Mouse (Mus musculus) thymus, postnatal 10 days (tissue): ENCODE results near the gene Tmco4.
A peak's percentile ranks its signal among the peaks of the same experiment; 100 is the strongest.

Experiments used
- DNase-seq, 2 experiments: peaks; one replicate each; pipeline ENCODE4 v3.0.0; 2021; ENCODE audit warnings: low spot score in 2 of 2

Tmco4 gene

DNA sequence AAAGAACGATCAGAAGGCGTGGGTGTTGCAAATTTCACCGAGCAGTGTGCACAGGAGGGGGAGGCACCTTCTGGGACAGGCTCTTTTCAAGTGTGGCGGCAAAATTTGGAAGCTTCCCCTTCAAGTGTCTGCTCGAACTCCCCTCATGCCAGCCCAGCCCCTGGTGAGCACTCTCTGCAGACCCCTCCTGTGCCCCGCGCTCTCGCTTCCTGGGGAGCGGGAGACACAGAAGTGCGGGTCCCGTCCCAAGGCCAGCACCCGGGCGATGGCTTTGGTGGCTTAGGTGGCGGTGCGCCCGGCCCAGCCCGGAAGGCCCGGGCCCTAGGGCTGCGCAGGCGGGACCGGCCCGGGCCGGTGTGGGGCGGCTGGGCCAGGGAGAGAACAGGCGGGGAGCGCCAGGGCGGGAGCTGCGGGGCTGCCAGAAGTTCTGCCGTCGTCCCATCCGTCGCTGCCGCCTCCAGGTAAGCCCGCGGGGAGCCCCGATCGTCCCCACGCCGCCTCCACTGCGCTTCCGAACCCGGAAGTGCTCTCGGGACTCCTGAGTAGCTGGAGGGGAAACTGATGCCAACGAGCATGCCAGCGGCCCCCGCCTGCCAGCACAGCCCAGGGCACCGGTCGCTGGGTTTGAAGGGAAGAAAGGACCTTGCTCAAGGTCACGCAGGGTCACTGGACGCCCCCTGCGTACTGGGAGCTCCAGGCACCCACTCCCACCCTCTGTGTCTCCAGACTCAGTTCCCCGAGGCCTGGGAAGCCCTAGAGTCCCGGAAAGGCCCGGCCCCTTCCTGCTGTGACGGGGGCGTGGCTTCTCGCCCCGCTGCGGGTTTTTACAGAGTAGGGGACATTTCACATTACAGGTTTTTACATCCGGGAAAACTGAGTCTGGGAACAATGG is at the start of gene Tmco4:
Gene Tmco4 (plus strand): TSS at position 62 of the 892 bp plus-strand sequence.
- peak; percentile 71 to 77 for DNase-seq

GRCm38 (mm10) chr4:138925561-138925960 is 47.1 kb upstream of the Tmco4 start:
- no peak for DNase-seq

GRCm38 (mm10) chr4:138933862-138934261 is 38.8 kb upstream of the Tmco4 start:
- no peak for DNase-seq

DNA sequence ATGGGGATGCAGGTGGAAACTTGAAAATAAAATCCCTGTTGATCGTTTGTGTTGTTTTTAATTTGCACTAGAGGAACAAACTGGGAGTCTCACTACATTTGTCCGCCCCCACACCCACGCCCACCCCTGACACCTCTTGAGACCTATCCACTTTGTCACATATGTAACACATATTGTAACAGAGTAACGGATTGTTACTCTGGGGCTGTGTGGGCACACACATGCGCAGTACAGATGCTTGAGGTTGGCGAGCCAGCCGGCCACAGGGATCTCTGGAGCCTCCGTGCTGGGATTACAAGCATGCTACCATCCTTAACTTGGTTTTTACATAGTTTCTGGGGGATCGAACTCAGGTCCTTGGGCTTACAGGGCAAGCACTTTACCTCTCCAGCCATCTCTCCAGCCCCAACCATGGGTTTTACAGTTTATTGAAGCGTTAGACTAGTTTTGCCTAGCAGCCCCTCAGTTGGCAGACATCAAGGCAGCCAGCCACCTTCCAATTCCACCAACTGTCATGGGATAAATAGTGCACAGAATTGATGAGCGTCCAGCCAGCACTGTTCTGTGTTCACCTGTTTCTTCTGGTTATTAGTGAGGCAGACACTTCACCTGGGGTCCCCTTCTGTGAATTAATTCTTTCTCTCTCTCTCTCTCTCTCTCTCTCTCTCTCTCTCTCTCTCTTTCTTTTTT is 38.1 kb upstream of the Tmco4 start:
- no peak for DNase-seq

DNA sequence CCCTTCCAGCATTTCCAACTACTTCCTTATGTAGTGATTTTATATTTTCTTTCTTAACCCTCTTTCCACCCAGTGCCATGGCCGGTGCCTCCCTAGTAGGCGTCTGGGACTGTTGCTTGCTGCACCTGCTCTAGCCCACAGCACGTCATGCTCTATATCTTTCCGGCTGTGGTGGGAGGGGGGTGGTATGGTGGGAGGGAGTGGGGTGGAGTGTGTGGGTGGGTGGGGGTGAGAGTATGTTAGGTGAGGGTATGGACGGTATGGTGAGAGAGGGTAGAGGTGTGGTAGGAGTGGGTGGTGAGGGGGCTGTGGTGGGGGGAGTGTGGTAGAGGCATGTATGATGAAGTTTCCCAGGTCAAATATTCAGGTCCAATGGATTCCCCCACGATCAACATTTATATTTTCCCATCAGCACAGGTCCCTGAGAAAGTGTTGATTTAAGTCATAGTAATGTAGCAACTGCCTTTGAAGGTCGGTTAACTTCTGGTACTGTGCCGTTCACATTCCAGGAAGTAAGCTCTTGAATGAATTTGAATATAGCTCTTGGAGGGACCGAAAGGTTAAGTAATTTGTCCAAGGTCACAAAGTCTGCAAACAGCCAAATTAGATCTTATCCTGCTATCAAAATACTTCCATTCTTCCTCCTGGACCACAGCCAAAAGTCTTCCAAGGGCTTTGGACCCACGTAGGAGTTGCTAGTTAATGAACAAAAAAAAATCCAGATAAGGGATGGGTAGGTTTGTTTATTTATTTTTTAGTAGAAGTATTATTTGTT is 34.0 kb upstream of the Tmco4 start:
- DNase-seq = no peak

DNA sequence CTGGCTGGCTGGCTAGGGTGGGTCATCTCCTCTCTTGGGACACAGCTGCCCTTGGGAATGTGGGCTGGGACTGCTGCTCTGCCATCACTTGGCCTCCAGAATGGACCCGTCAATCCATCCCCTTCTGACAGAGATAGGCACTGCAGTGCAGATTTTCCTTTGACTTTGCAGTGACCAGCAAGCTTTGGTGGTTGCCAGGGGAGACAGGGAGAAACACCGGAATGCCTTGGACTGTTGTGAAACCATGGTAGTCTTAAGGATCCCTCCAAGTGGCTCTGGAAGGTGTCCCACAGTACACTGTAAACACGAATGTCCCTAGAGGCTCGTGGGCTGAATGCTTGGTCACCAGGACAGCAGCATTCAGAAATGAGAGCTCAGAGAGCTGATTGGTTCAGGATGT is 33.2 kb upstream of the Tmco4 start:
- no peak for DNase-seq

GRCm38 (mm10) chr4:138941401-138941800 is 31.3 kb upstream of the Tmco4 start:
- DNase-seq = peak; percentile 16 to 21

- no peak for DNase-seq
Measured at GRCm38 (mm10) chr4:138941966-138942365, 30.7 kb upstream of the Tmco4 start.

DNA sequence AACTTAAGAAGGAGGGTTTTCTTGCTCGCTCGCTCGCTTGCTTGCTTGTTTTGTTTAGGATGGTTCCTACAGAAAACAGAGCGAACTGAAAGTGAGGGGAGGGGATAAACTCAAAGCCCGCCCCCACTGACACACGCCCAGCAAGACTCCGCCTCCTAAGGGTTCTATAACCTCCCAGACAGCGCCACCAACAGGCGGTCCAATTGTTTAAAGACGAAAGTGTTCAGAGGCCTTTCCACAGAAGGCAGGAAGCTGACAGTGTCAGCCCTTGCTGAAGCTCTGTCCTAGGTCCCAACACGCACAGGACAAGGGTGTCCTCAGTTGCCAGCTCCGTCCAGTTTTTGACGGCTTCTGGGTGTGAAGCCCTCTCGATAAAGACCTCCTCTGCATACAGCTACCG is 29.0 kb upstream of the Tmco4 start:
- DNase-seq = peak; percentile 84 to 92

DNA sequence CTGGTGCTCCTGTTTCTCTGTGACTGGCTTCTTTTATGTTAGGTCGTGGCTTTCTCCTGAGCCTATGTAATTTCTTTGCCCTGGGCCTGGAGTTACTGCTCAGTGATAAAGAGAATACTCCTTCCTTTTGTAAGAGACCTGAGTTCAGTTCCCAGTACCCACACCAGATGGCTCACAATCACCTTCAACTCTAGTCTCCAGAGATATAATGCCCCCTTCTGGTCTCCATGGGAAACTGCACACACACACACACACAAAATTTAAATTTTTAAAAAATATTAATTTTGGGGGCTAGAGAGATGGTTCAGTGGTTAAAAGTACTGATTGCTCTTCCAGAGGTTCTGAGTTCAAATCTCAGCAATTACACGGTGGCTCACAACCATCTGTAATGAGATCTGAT is 24.4 kb upstream of the Tmco4 start:
- DNase-seq = no peak

- DNase-seq = no peak
Measured at GRCm38 (mm10) chr4:138958612-138959011, 14.1 kb upstream of the Tmco4 start.

GRCm38 (mm10) chr4:138959120-138959519 is 13.6 kb upstream of the Tmco4 start:
- no peak for DNase-seq

DNA sequence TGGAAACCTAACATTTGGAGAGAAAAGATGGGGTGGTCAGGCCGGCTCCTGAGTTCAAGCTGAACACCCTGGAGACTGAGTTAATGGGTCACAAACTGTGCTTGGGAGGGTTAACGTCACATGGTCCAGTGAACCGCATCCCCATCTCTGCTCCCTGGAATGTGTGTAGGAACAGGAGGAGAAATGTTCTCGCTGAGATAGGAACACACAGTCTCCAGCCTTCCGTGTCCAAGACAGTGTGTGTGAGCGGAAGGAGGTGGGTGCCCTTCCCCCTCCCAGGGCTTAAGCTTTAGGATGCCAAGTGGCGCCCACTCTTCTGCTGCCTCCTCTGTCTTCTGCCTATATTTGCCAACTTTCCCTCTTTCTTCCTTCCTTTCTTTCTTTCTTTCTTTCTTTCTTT is 12.8 kb upstream of the Tmco4 start:
- DNase-seq = no peak

DNA sequence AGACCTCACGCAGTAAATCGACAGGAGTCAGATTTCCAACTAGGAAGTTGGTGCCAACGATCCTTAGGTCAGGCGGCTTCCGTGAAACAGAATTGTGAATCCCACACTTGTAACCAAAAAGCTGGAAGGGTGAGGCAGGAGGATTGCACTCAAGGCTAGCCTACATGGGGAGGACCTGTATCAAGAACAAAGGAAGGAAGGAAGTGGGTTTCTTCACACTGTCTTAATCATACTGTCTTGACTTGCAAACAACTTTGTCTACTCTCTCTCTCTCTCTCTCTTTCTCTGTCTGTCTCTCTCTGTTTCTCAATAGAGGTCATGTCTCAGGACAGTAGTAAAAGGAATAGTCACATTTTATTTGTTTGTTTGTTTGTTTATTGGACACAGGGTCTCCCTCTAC is 10.0 kb upstream of the Tmco4 start:
- DNase-seq = no peak

GRCm38 (mm10) chr4:138965871-138966270 is 6.8 kb upstream of the Tmco4 start:
- DNase-seq = no peak

DNA sequence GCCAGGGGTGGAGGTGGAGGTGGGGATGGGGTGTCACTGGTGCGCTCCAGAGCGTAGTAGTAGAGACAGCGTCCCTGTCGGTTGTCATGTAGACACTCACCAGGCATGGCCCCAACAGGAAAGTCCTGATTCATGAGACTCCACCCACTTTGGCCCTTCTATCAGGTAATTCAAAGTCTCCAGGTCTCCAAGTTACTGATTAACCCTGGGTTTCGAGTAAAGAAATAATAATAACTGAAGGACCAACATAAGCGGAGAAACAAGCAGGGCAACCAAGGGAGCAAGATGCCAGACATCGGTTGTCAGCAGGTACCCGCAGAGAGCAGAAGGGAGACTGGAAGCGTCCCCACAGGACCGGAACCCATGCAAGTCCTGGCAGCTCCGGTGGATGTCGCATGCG is 5.8 kb upstream of the Tmco4 start, which contains the start of gene Rnf186:
Gene Rnf186 (plus strand): TSS at position 247 of the 400 bp plus-strand sequence.
- no peak for DNase-seq

DNA sequence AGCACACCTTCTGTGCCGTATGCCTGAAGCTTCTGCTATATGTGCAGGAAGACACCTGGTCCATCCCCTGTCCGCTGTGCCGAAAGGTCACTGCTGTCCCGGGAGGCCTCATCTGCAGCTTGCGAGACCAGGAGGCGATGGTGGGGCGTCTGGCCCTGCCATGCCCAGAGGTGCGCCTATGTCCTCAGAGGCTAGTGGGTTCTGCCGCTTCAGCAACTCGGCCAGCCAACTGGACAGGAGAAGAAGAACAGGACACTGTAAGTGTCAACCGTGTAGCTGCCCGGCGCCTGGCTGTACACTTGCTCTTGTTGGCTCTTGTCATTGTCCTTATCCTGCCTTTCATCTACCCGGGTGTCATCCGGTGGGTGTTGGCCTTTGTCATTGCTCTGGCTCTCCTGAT is 5.2 kb upstream of the Tmco4 start:
- DNase-seq = no peak

DNA sequence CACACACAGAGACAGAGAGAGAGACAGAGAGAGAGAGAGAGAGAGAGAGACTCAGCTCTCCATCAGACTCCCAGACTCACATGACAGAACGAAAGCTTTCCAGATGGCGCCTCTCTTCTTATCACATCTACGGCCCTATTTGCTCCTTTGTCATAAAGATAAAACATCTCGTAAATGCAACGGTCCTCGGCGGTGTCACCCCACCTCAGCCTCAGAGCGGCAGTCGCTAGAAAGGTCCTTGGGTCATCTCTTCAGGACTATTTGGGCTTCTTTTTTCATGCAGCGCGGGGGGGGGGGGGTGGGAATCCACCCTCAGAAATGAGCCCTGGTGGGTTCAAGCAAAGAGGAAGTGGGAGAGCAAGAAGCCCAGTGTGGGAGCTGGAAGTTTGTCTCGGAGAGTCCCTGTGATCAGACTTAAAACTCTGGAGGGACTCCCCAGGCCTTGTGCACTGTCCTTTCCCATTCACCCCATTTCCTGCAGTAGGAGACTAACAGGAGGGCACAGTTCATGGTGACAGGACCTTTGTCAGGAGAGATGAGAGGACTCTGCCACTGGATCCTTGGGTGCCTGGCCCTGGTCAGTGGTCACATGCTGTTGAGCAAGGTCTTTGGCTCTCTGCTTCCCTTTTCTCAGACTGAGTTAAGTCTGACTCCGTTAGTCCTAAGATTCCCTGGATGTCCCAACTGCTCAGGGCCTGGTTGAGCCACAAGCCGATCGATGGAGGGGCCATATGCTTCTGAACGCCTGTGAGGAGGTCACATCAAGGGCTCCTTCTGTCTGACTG is 3.7 kb upstream of the Tmco4 start:
- DNase-seq = no peak

- DNase-seq = no peak
Measured at GRCm38 (mm10) chr4:138969736-138970135, 3.0 kb upstream of the Tmco4 start.

DNA sequence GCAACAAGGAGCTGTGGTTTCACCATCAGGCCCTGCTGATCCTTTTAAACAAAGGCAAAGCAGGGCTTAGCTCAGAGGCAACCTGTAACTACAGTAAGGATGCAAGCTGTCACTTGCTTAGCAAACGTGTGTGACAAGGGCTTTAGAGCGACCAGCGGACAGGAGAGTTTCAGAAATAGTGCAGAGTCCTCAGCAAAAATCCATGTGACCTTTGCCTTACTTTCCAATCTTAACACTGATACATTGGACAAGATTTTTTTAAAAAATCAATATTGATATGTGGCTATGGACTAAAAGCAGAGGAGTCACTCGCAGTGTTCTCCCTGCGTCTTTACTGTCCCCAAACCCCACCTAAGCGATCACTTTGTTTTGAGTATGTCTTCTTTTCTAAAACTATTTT is 1.3 kb upstream of the Tmco4 start:
- no peak for DNase-seq

- DNase-seq = peak; percentile 13 to 17
Measured at GRCm38 (mm10) chr4:138972139-138972826, 405 bp upstream of the Tmco4 start.
